Mouse (Mus musculus): ENCODE data around the gene Jsrp1.

- TF ChIP-seq CTCF (IDR thresholded peaks at IDR 0.05; ENCODE audit: insufficient read depth, low read depth, low read length) (no peak), POLR2A (IDR thresholded peaks at IDR 0.05; ENCODE audit: insufficient read depth, low read depth, low read length) (no peak)
These were observed 51.5 kb downstream of the Jsrp1 start for GRCm38 (mm10) chr10:80761821-80762220.
